In genomic region chr2:166305044-166306002, GRCm38 (mm10) we compare ENCODE assay signal across 9 mouse cellular contexts.
DNase-seq lines count a peak whose midpoint lies in the region; ATAC-seq and TF ChIP-seq lines count a peak whose summit lies in the region.
"Had no signal": no experiment of that assay in that cellular context is flagged by ENCODE, and none has a peak within 500 bp of the region (broad histone marks: within the 10 kb centered on the region; RNA-seq: fewer than 3 reads in every experiment).

No protein-coding gene starts in this region.

- H3K27me3 ChIP-seq in heart, embryonic 16.5 days (ENCODE audit: control insufficient read depth, insufficient read depth, low read length), result no peaks in the 10 kb centered on the region
- peaks cover 29% of the 10 kb centered on the region for H3K27me3 ChIP-seq in hindbrain, embryonic 12.5 days
- H3K27me3 ChIP-seq in midbrain, embryonic 14.5 days (ENCODE audit: control insufficient read depth, insufficient read depth, low read length), result no peaks in the 10 kb centered on the region
- H3K27me3 ChIP-seq: limb, embryonic 12.5 days had no signal

- H3K4me2 ChIP-seq in heart, embryonic 16.5 days (ENCODE audit: low read depth, low read length), result no peak overlapping the region
- no peak overlapping the region for H3K4me2 ChIP-seq in hindbrain, embryonic 12.5 days (replicated peaks)
- peak overlapping the region; percentile 20; the same call in 1 of the 2 replicates for H3K4me2 ChIP-seq in midbrain, embryonic 14.5 days (ENCODE audit: low read length)
- H3K4me2 ChIP-seq: limb, embryonic 12.5 days had no signal

- peaks cover 21% of the 10 kb centered on the region for H3K4me1 ChIP-seq in heart, embryonic 16.5 days (ENCODE audit: control insufficient read depth, insufficient read depth, low read length)
- H3K4me1 ChIP-seq in bone marrow macrophage, adult 2 months (ENCODE audit: control insufficient read depth, insufficient read depth, low read length), result peaks cover 28% of the 10 kb centered on the region
- peaks cover 47% of the 10 kb centered on the region for H3K4me1 ChIP-seq in hindbrain, embryonic 12.5 days
- H3K4me1 ChIP-seq in midbrain, embryonic 14.5 days (ENCODE audit: control insufficient read depth, insufficient read depth, low read length), result peaks cover 25% of the 10 kb centered on the region

- H3K9me3 ChIP-seq in heart, embryonic 16.5 days (replicated peaks; ENCODE audit: control insufficient read depth, low read length), result peaks cover 4% of the 10 kb centered on the region; the same call in 1 of the 2 replicates
- no peaks in the 10 kb centered on the region for H3K9me3 ChIP-seq in hindbrain, embryonic 12.5 days (replicated peaks)
- no peaks in the 10 kb centered on the region for H3K9me3 ChIP-seq in midbrain, embryonic 14.5 days (ENCODE audit: control insufficient read depth, low read length)

- no peaks in the 10 kb centered on the region for H3K36me3 ChIP-seq in heart, embryonic 16.5 days (ENCODE audit: control insufficient read depth, insufficient read depth)
- no peaks in the 10 kb centered on the region for H3K36me3 ChIP-seq in hindbrain, embryonic 12.5 days
- no peaks in the 10 kb centered on the region for H3K36me3 ChIP-seq in midbrain, embryonic 14.5 days (ENCODE audit: control insufficient read depth, insufficient read depth, low read length)
- H3K36me3 ChIP-seq: limb, embryonic 12.5 days had no signal

- peak overlapping the region; percentile 81 for H3K27ac ChIP-seq in heart, embryonic 16.5 days (ENCODE audit: low read length)
- peak overlapping the region; percentile 45 for H3K27ac ChIP-seq in bone marrow macrophage, adult 2 months (ENCODE audit: insufficient read depth, low read depth, low read length)
- H3K27ac ChIP-seq in hindbrain, embryonic 12.5 days, result peak overlapping the region; percentile 71
- H3K27ac ChIP-seq in midbrain, embryonic 14.5 days (replicated peaks; ENCODE audit: low read depth, low read length), result peak overlapping the region; percentile 73
- H3K27ac ChIP-seq: limb, embryonic 12.5 days had no signal

- no peak for DNase-seq in heart, adult 9 months (ENCODE audit: low spot score in 2 of 2)
- peak; percentile 76 for DNase-seq in midbrain, embryonic 14.5 days
- no peak for DNase-seq in frontal cortex, postnatal 10 days (ENCODE audit: low spot score in 2 of 2)
- no peak for DNase-seq in ovary, postnatal 10 days (ENCODE audit: low spot score)
- DNase-seq in right cerebral cortex, postnatal 4 days, result no peak

- no peak for TF ChIP-seq POLR2A in bone marrow macrophage, adult 2 months (IDR thresholded peaks at IDR 0.05; ENCODE audit: borderline replicate concordance, low read depth, low read length)

- TF ChIP-seq CTCF in bone marrow macrophage, adult 2 months (IDR thresholded peaks at IDR 0.05; ENCODE audit: low read depth, low read length), result no peak

- H3K9ac ChIP-seq in heart, embryonic 16.5 days (ENCODE audit: low read length), result peak overlapping the region; percentile 57
- H3K9ac ChIP-seq in hindbrain, embryonic 12.5 days, result no peak overlapping the region; the same call in 1 of the 2 replicates
- no peak overlapping the region for H3K9ac ChIP-seq in midbrain, embryonic 14.5 days (replicated peaks; ENCODE audit: low read length)
- H3K9ac ChIP-seq: limb, embryonic 12.5 days had no signal

- WGBS in heart, embryonic 16.5 days, result 61% methylated on average over 30 of the region's 30 CpGs
- 62% methylated on average over 30 of the region's 30 CpGs for WGBS in hindbrain, embryonic 12.5 days
- WGBS in midbrain, embryonic 14.5 days, result 48% methylated on average over 30 of the region's 30 CpGs

- ATAC-seq in heart, embryonic 16.5 days (replicated peaks; ENCODE audit: extremely low read depth, insufficient read depth, low FRiP score), result peak; percentile 59; the same call in 1 of the 2 replicates
- ATAC-seq in hindbrain, embryonic 12.5 days (ENCODE audit: low FRiP score), result peak; percentile 65; the same call in 1 of the 2 replicates
- ATAC-seq in midbrain, embryonic 14.5 days (ENCODE audit: low FRiP score, low TSS enrichment), result peak; percentile 50; the same call in 1 of the 2 replicates

- H3K4me3 ChIP-seq in heart, embryonic 16.5 days (ENCODE audit: low read length), result no peak overlapping the region
- H3K4me3 ChIP-seq in bone marrow macrophage, adult 2 months (ENCODE audit: insufficient read depth, low read length), result no peak overlapping the region
- no peak overlapping the region for H3K4me3 ChIP-seq in hindbrain, embryonic 12.5 days
- no peak overlapping the region for H3K4me3 ChIP-seq in midbrain, embryonic 14.5 days (replicated peaks; ENCODE audit: low read depth, low read length)
- H3K4me3 ChIP-seq: limb, embryonic 12.5 days had no signal
